Mouse (Mus musculus) layer of hippocampus, adult 9-10 months (tissue): Measurements from ENCODE around the gene Klhl41.
"Not testable (repeated sequence)": the region's sequence is repeated elsewhere in the genome, so short reads cannot be mapped to it uniquely, and the experiment has no call there.

Source experiments
- DNase-seq: peaks from one replicate; pipeline ENCODE4 v3.0.0; 2022; ENCODE audit warnings: low spot score

Gene Klhl41

GRCm38 (mm10) chr2:69669853-69670252, at the start of gene Klhl41:
Klhl41 (plus strand) TSS chr2:69670120.
- no peak for DNase-seq

DNA sequence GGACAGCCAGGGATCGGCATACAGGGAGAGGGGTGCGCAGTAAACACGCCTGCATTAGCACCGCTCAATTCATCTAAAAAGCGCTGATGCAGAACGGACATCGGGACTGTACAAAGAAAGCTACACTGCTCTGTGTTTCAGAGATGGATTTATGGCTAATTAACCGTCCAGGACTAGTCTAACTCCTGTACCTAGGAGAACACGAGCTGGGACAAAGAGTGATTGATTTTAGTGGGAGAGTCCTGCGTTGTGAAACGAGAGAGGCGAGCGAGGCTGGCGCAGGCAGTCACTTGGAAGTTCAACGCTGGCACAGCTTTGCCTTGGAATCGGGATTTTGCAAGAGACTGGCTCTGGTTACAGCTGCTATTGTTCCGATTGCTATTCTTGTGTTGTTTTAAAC, 40.7 kb upstream of the Klhl41 start:
- DNase-seq = no peak

- DNase-seq = no peak
Observed at GRCm38 (mm10) chr2:69629914-69630313, 40.0 kb upstream of the Klhl41 start.

- DNase-seq = no peak
Observed at GRCm38 (mm10) chr2:69630792-69631191, 39.1 kb upstream of the Klhl41 start.

DNA sequence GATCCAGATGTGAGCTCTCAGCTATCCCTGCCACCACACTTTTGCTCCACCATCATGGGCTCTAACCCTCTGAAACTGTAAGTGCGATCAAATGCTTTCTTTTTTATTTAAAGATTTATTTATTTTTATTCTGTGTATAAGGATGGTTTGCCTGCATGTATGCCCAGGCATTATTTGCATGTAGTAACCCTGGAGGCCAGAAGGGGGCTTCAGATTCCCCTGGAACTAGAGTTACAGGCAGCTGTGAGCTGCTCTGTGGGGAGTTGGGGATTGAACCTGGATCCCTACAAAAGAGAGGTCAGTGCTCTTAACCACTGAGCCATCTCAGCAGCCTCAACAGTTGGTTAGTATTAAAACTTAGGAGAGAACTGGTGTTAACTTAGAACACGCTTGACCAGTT, 38.5 kb upstream of the Klhl41 start:
- DNase-seq = no peak

DNA sequence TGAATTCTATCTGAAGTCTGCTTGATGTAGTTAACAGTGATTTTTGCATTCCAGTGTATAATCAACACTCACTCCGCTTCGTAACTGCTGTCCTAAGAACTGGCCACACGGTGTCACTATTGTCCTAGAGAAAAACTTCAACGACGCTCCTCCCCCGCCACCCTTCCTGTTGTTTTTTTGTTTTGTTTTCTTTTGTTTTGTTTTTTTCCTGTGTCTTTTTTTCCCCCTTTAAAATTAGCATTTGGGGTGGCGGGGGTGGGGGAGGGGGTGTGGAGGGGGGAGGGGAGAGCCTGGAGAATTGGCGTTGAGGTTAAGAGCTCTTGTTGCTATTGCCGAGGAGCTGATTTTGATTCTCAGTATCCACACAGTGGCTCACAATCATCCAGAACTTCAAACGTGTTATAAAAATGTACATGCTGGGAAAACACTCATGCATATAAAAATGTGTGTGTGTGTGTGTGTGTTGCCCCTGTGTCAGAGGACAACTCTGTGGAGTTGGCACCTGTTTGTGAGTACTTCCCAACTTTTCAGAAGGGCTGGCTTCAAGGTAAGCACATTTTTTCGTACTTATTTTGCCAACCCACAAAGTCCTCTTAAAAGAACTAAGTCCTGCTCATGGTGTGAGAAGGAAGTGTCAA, 34.7 kb upstream of the Klhl41 start:
- peak; percentile 29 for DNase-seq

- no peak for DNase-seq
Observed at GRCm38 (mm10) chr2:69635807-69636206, 34.1 kb upstream of the Klhl41 start.

- DNase-seq = not testable (repeated sequence)
Observed at GRCm38 (mm10) chr2:69637989-69638388, 31.9 kb upstream of the Klhl41 start.

DNA sequence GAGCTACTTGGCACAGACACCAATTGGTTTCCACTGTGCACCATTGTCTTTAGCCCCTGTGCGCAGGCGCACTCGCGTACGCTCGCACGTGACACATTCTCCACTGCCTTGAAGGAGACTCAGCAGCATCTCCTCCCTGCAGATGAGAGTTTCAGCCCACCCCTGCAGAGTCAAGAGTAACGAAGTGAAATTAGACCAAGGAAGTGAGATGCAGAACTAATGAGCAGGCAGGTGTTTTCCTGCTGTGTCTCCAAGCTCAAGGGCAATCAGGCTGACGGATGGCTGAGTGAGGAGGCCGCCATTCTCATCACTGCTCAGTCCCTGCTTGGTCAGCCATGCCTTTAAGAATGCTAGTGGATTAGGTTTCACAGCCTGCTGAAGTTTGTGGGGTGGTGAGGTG, 29.8 kb upstream of the Klhl41 start:
- no peak for DNase-seq

GRCm38 (mm10) chr2:69644968-69645617, 24.8 kb upstream of the Klhl41 start:
- DNase-seq = no peak

DNA sequence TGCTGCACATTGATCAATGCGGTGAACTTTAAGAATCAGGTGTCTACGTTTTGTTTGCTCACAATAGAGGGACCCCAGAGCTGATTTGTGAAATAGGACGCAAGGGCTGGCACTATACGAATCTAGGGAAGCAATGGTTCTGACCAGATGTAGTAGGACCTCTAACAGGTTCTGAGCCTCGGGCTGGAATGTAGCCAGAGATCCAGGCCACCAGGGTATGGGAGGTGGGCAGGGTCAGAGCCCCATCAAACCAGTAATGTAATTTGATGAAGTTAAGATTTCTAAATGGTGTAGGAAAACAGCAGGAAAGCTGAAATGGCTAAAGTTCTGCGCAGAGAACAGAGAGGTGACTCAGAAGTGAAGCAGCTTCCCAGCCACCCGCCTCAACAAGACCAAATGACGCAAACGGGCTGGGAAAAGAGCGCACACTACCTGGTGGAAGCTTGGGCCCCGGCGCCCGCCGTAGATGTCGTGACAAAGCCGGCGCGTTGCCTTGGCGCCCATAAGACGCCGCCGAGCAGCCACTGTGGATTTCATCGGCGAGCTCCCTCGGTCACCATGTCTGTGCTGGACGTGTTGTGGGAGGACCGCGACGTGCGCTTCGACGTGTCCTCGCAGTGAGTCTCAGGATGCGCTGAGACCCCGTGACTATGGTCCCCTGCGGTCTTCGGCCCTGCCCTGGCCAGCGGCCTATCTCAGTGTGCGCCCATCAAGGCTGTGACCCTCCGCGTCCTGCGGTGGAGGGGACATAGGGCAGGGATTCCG, 23.0 kb upstream of the Klhl41 start, which contains the start of gene Bbs5:
Bbs5 (plus strand) TSS at position 446 of the 765 bp plus-strand sequence.
- DNase-seq = peak; percentile 78

DNA sequence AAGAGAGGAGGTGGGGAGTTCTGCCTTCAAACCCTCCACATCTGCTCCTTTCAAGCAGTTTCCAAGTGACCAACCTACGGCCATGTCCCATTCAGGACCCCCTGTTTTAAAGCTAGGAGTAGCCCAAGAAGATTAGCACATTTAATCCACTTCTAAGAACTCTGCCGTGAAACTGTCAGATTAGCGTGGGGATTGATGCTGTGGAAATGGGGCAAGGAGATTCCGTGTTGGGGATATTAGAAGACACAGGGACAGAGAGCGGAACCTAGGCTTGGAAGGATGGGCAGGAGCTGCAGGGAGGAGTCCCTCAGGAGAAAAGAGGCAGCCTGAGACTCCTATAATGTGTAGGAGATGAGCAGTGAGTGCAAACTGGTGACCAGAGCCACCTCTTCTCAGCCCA, 20.2 kb upstream of the Klhl41 start:
- no peak for DNase-seq

DNA sequence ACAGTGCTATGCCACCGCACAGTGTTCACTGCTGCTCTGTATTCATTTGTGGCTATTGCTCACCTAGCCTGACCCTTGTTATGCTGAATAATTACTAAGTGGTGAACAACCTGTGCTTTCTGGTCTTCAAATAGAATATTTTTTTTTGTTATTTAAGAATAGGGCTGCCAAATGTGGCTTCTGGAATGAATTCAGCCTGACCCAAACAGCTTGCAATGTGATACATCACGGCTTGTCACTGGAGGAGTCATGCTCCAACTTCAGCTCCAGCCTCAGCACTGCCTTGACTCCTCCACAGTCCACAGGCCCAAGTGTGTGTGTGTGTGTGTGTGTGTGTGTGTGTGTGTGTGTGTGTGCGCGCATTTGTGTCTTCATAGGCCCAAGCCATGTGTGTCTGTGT, 10.6 kb upstream of the Klhl41 start:
- DNase-seq = no peak

DNA sequence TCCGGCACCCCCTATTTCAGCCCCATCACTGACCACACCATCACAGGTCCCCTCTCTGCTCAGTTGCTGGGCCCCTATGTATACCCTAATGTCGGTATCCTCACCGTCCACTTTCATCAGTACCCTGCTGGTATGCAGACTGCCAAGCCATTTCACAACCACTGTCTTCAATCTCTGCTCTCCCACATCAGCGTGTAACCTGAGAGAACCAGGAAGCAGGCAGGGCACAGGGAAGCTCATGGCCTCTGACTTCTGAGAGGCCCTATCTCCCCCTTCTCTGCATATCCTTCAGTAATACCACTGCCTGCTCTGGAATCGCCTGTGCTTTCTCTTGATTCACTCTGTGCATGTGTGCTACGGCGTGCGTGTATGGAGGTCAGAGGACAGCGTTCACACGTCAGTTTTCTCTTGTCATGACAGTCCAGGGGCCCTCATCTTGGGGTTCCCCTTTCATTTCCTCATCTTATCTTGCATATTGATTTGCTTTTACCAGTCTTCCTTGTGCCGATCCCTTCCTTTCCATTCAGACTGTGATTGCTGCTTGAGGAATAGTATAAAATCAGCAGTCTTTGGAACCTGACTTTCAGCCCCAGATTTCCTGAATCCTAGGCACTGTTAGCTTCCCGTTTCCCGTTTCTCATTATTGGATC, 6.0 kb upstream of the Klhl41 start:
- DNase-seq = no peak

DNA sequence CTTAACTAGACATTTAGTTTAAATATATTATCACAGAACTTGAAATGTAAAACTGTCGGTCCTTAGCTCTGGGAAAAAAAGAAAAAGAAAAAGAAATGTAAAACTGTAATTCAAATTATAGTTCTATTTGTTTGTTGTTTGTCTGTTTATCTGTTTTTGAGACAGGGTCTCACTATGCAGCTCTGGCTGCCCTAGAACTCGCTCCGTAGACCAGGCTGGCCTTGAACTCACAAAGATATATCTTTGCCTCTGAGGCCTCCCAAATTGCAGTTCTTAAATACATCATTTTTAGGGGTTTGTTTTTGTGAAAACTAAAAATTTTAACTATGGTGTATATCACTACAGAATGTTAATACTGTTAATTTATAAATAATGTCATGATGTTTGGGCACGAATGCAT, 2.3 kb upstream of the Klhl41 start:
- no peak for DNase-seq

DNA sequence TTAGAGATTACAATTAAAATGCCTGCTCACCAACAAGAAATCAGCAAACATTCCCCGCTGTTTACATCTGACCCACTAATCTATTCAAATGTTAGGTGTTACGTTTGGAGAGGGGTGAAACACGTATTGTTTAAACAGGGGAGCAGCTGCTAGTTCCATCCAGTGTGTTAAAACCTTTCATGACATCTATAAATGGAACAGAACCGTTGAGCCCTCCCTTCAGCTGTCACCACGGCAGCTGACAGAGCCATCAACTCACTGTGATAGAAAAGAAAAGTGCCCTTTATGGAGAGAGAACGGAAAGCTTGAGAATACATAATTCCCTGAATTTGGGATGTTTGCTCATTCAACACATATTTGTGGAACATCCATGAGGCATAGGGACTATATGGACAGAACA, 1.5 kb upstream of the Klhl41 start:
- DNase-seq = no peak

DNA sequence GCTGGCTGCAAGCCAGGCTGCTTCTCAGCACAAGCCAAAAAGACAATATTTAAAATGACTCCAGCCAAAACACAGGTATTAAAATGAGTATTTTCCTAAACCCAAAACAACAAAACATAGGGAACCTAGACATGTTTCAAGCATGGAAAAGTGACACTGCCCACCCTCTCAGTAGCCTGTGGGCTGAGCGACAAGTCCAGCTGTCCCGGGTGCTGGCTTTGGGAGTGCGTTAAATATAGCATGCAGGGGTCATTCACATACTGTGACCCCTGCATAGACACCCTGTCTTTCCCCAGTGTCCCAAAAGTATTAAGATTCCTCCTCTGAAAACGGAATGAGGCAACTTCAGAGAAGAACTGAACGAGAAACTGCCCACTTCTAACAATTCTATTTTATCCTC, 3.8 kb downstream of the Klhl41 start:
- no peak for DNase-seq

GRCm38 (mm10) chr2:69675266-69675665, 5.3 kb downstream of the Klhl41 start:
- DNase-seq = no peak

GRCm38 (mm10) chr2:69676713-69677112, 6.8 kb downstream of the Klhl41 start:
- no peak for DNase-seq

GRCm38 (mm10) chr2:69677215-69677614, 7.3 kb downstream of the Klhl41 start:
- DNase-seq = not testable (repeated sequence)

- no peak for DNase-seq
Observed at GRCm38 (mm10) chr2:69679990-69680389, 10.1 kb downstream of the Klhl41 start.

DNA sequence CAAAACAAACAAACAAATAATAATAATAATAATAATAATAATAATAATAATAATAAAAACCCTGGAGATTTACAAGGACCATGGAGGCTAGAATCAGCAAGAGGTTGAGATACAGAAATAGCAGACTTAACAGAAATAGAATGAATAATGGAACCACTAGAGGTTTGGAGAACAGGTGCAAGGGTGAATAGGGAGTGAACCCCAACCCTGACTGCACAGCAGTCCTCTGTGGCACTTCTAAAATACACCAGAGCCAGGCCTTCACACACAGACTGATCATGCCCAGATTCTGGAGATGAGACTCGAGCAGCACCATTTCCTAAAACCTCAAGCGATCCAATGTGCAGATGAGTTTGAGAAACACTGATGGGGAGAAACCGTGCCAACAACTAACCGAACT, 12.0 kb downstream of the Klhl41 start:
- no peak for DNase-seq
